Mouse (Mus musculus) cerebellum, postnatal 25 days (tissue): ENCODE data around the gene Hoxd13.

ENCODE experiments used
- DNase-seq, 2 experiments: peaks; one replicate each; pipeline ENCODE4 v3.0.0; 2021; ENCODE audit warnings: mixed read lengths in 2 of 2

The Hoxd13 gene

DNA sequence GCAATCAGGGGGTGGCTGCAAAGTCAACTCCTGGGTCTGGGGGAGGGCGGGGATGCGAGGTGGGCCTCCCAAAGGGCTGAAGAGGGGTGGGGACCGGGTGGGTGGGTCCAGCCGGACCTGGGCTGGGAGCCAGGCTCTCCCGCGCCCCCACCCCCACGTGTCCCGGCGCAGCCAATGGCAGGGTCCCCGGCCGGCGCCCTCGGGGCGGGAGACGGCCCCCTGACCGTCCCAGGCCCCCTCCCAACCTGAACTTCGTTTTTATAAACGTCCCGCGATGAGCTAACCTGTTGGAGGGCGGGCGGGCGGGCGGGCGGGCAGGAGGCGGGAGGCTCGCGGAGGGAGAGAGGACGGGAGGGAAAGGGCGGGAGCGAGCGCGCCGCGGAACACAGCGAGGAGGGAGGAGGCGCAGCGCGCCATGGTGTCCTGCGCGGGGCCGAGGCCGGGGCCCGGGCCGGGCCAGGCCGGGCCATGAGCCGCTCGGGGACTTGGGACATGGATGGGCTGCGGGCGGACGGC is at the start of gene Hoxd13:
TSS of gene Hoxd13 (plus strand) at position 469 of the 516 bp plus-strand sequence.
- DNase-seq = no peak

DNA sequence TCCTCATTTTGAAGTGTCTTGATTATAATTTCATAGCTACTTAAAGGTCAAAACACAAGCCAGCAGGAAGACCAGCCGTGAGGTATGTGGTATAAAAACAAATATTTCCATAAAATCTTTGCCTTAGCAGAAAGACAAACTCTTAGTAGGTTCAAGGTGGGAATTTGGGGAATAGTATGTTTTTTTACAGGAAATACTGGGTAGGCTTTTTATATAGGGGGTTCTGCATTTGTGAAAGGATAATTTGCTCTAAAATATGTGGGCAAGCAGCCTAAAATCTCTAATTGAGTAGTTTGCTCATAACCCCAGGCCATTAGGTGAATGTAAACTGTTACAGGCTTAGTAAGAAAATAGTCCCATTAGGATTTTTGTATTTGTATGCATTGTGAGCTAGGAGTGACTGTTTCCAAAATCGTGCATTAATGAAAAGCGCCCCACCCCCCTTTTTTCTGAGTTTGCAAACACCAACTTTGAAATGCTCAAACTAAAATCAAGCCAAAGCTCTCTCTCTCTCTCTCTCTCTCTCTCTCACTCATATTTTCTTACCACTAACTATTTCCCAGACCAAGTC is 48.3 kb upstream of the Hoxd13 start:
- no peak for DNase-seq

DNA sequence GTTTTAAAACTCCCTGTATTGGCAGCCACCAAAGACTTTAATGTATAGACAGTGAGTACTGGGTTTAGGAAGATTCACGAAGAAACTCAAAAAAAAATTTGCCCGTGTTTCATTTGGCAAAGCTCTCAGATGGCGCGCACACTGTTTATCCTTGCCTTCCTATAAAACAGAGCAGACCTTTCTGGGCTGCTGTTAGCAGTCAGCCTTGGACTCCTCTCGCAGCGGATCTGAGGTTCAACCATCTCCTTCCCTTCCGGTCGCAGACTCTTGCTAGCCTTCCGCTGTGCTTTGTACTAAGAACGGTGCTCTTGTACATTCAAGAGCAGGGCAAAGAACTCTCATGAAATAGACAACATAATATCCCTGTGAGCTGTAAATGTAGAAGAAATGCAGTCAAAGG is 47.7 kb upstream of the Hoxd13 start:
- DNase-seq = no peak

DNA sequence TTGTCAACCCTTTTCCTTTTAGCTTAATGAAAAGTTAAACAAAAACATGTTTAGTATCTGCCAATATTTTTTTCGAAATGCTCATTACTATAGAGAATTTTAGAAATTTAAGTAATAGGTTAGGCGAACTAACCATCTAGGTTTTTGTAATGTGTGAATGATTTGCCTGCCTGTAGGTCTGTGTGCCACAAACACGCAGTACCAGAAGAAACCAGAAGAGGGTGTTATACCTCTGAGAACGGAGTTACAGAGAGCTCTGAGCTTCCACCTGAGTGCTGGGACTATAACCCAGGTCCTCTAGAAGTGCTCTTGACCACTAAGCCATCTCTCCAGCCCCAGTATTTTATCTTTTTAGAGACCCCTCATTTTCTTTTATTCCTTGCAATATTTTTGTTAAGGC is 32.7 kb upstream of the Hoxd13 start:
- DNase-seq = no peak

GRCm38 (mm10) chr2:74642431-74642830 is 25.7 kb upstream of the Hoxd13 start:
- DNase-seq = no peak

GRCm38 (mm10) chr2:74645631-74646030 is 22.5 kb upstream of the Hoxd13 start:
- DNase-seq = no peak

DNA sequence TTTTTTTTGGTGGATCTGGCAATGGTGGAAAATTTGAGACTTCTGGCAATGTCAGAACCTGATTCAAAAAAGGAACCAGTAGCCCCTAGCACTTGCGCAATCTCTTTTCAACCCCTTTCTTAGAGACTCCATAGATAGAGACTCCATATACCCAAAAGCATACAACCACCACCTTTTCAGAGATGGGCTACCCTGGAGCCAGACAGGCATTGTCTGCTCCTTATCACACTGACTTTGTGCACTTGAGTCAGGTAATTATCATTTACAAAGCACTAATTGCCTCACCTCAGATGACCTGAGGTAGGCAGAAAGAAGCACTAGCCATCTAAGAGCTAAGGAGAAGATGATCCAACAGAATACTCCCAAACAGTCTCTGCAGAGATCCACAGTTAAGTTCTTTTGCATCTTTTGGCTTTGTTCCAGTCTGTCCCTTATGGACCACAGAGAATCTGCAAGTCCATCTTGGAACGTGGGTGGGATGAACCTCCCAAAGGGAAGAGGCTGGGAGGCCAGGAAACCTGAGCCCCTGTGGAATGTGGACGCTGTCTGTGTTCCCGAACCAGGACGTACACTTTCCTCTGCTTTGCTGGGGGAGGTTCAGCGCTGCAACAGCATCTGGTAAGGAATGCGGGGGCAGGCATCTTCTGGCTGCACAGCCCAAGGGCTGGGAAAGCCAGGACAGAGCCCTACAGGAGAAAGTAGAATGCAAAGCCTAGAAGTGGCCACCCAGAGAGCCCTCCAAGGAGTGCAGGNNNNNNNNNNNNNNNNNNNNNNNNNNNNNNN is 20.8 kb upstream of the Hoxd13 start:
- DNase-seq = no peak

DNA sequence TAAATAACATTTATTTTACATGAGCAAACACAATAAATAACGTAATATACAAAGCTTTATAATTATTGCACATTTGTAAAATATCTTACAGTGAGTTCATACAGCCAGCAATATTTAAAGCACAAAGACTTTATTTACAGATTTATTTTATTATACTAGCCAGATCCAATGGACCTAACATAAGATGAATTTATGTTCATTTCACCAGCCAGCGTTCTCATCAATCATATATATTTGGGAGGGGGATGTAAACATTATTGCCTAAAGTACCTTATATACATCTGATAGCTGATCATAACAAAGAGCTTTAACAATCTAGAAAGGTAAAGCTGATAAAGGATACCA is 15.1 kb upstream of the Hoxd13 start:
- no peak for DNase-seq

GRCm38 (mm10) chr2:74653781-74654535 is 14.2 kb upstream of the Hoxd13 start:
- DNase-seq = no peak

DNA sequence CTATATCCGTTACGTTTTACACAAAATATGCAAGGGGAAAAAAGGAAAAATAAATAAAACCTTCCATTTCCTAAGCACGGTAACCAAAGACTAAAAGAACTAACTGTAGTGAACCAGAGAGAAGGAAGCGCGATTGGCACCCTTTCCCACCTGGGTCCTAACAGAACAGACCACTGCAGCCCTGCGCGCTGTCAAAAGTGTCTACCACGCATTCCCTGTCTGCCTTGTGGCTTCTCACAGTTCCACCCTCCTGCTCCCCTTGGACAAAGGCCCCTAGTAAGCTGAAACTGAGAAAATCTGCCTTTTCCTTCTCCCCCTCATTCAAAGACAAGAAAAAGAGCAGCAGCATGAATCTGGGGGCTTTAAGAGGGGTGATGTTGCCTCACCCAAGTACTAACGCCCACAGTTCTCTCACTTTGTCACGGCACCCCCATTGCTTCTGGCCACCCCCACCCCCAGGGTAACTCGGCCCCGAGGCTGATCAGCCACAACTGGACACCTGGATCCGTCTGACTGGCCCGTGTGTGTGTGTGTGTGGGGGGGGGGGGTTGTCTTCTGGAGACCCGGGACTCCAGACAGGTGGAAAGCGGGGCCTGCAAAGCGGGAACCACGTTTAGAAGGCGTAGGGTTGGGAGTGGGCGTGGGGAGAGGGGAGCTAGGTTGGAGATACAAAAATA is 13.2 kb upstream of the Hoxd13 start:
- DNase-seq = no peak

DNA sequence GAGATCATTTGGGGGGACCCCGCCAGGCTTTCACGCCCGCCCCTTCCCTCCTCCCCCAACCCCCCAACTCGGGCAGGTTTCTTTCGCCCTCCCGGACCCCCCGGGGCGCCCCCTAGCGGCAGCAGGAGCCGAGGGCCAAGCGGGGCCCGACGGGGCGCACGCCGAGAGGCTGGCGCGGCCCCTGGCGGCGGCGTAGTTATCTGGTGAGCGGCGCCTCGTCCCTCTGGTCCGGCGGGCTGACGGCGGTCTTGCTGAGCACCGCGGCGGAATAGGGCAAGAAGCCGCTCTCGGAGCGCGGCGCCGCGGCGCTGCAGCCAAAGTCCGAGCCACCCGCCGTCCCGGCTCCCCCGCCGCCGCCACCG is 12.7 kb upstream of the Hoxd13 start:
- peak in 1 of 2 experiments; percentile 48 for DNase-seq

- DNase-seq = no peak
Observed at GRCm38 (mm10) chr2:74655821-74656631, 12.1 kb upstream of the Hoxd13 start.

DNA sequence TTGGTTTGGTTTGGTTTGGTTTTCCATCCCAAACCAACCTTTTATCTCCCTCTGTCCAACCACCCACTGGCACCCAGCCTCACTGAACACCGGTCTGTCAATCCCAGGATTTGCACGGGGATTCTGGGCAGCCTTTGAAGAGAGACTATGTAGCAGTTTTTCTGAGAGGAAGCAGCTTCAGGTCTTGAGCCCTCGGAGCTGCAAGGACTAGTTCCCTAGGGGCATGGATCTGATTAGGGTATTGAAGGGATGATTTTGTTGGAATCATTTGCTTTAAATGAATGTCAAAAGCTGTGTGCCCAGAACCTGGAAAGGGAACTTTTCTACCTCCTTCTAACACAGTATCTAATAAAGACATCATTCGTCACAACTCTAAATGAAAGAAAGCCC is 11.5 kb upstream of the Hoxd13 start:
- no peak for DNase-seq

DNA sequence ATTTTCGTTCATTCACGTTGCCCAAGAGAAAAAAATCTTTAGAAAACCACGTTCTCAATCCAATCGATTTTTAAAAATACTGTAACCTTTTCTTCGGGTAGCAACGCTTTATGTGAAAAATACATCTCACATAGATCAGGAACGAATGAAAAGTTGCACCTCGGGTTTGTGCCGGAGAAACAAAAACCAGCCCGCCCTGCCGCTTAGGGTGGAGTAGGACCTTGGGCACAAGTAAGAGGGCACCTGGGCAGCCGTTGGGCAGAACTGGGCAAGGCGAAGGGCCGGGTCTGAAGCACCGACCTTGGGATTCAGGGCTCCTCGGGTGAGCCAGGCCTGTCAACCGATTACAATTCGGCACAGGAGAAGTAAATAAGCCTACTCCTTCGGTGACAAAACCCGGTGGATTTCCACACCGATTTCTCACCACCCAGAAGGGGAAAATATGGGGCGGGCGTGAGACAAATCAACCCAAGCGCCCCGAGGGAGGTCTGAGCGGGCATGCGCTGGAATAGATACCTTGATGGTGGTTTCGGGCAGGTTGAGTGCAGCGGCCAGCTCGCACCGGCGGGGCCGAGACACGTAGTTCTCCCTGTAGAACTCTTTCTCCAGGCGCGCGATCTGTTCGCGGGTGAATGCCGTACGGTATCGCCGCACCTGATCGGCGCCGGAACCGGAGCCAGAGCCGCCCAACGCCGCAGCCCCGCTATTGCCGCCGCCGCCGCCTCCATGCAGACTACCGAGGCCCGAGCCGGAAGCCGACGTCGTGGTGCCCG is 10.7 kb upstream of the Hoxd13 start:
- peak in 1 of 2 experiments; percentile 41 for DNase-seq

DNA sequence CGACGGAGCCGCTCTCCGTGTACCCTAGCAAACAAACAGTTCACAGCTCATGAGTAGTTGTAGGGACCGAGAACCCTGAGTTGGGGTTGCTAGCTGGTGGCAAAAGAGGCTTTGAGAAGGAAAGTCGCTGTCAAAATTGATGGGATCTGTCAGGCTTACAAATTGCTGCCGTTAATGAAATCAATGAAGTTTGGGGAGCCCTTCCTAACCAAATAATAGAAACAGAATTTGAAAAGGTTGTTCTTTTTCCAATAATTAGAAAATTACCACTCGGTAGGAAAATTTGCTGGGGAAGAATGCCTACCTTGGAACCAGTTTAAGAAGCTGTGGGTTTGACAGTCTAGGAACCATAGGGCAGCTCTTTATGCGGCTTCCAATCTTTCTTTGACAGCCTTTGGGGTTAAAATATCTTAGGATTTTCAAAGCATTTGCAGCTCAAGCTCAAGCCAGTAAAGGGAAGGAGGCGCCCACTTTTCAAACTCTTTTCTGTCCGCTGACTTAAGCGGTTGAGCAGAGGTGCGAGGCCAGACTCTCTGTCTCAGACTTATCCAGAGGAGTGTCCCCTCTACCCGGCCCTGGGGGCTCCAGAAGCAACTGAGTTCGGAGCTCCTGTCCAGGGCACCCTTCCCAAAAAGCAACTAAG is 10.0 kb upstream of the Hoxd13 start:
- no peak for DNase-seq

- peak in 1 of 2 experiments; percentile 25 for DNase-seq
Observed at GRCm38 (mm10) chr2:74658667-74659371, 9.3 kb upstream of the Hoxd13 start.

- DNase-seq = peak in 1 of 2 experiments; percentile 23
Observed at GRCm38 (mm10) chr2:74659507-74660005, 8.6 kb upstream of the Hoxd13 start, which contains the start of gene Evx2. Gene Evx2, minus strand, starts transcription at chr2:74659557.

DNA sequence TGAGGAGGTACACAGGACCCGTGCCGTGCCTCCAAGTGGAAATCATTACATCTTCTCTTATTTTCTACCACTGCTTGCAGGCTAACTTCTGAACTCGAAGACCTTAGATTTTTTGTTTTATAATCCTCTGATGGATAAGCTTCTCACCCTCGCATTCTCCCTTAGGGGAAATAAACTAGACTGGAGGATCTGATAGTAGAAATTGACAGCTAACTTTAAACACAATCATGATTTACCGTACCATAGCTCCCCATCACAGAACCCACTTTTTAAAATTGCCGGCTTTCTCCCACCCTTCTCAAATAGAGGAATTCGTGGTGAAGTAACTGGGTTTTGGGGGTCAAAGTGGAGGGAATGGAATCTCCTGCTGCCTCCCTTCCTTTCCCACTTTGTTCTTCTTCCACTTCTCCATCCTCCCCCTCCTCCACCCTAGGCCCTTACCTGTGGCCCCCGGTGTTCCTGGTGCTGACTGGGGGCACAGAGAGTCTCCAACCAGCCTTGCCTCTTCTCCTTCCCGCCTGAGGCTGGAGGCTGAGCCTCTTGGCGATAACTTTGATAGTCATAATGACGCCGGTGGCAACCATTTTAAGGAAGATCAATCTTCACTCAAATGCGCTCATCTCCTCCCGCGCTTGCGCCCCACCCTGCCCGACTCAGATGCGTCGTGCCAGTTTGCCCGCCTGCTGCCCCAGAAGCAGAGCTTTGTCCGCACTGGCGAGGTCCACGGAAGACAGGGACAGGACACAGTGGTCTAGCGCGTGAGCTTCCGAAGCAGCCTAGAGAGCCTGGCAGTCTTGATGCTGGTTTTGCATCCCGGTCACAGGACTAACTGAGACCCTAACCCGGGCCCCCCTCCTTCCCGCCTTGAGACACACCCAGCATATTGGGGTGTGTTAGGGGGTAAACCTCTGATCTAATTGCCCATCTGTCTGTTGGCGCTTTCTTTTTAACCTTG is 7.4 kb upstream of the Hoxd13 start:
- no peak for DNase-seq

- peak in 1 of 2 experiments; percentile 44 for DNase-seq
Observed at GRCm38 (mm10) chr2:74661685-74662084, 6.4 kb upstream of the Hoxd13 start.
